Mouse (Mus musculus) lung, adult 2 months (tissue): ENCODE results near the gene Zfp536.

ENCODE experiments used
- CTCF ChIP-seq: fragments of 200-500 bp; IDR thresholded peaks from 2 replicates; pipeline ENCODE4 v1.5.1; 2011; ENCODE audit warnings: mild to moderate bottlenecking, low read length, control low read depth; ENCODE audit not compliant: insufficient read depth
- POLR2A ChIP-seq: fragments of 200-500 bp; IDR thresholded peaks from 2 replicates; pipeline ENCODE4 v1.6.1; 2011; ENCODE audit warnings: low read depth, mild to moderate bottlenecking, control low read depth, low read length, borderline replicate concordance; ENCODE audit errors: extremely low read depth

DNA sequence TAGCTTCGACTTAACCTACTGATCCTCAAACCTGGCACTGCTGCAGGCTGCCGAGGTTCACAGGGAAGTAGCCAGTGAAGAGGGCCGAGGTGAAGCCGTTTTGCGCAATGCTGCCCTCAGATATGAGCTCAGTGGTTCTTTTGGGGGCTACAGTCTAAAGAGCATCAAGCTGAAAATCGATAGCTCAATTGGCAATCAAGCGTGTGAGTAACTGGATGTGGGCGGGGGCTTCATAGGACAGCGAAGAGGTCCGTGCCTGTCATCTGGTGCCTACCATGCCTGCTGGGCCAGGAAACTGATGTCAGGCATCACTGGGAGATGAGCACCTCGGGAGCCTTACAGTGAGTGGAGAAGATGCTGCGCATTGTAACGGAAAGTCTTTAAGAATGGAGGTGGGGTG, 333.5 kb downstream of the Zfp536 start:
- TF ChIP-seq CTCF: no peak
- TF ChIP-seq POLR2A: no peak
